Mouse (Mus musculus): ENCODE data around the gene Smarcc2. TPM values are rescaled to one million over a fixed set of nuclear protein-coding genes. Genes with fewer than 3 reads are reported as not detected.

The Smarcc2 gene
- polyA plus RNA-seq, 2 experiments = 98.0 to 216 TPM

- Histone ChIP-seq H3K36me3 (ENCODE audit: control insufficient read depth, insufficient read depth, low read length) (peaks cover 82% of the 10 kb centered on the region), H3K4me3 (replicated peaks; ENCODE audit: low read length) (no peak overlapping the region), H3K4me1 (ENCODE audit: control insufficient read depth, insufficient read depth, low read length) (no peaks in the 10 kb centered on the region), H3K9ac (ENCODE audit: low read depth, low read length, severe bottlenecking) (no peak overlapping the region), H3K9me3 (ENCODE audit: control insufficient read depth, low read length) (no peaks in the 10 kb centered on the region), H3K27me3 (ENCODE audit: control insufficient read depth, insufficient read depth, low read length) (no peaks in the 10 kb centered on the region), H3K4me2 (replicated peaks; ENCODE audit: low read depth, low read length, severe bottlenecking) (no peak overlapping the region), H3K27ac (replicated peaks; ENCODE audit: low read depth, low read length) (no peak overlapping the region)
- DNase-seq (ENCODE audit: low spot score) (no peak), ATAC-seq (ENCODE audit: low FRiP score, low read depth) (no peak)
- TF ChIP-seq POLR2A (IDR thresholded peaks at IDR 0.05; ENCODE audit: borderline replicate concordance, extremely low read depth, insufficient read depth, insufficient read length) = no peak
- WGBS = 88% methylated on average over 17 of the region's 17 CpGs
These were observed 23.7 kb upstream of the Smarcc2 start for GRCm38 (mm10) chr10:128435186-128435823.

GRCm38 (mm10) chr10:128435873-128436272 lies 23.2 kb upstream of the Smarcc2 start:
- H3K27ac ChIP-seq (replicated peaks; ENCODE audit: low read depth, low read length) = no peak overlapping the region
- no peaks in the 10 kb centered on the region for H3K27me3 ChIP-seq (ENCODE audit: control insufficient read depth, insufficient read depth, low read length)
- 85% methylated on average over 5 of the region's 5 CpGs for WGBS
- DNase-seq (ENCODE audit: low spot score) (no peak), ATAC-seq (ENCODE audit: low FRiP score, low read depth) (no peak)
- no peak overlapping the region for H3K9ac ChIP-seq (ENCODE audit: low read depth, low read length, severe bottlenecking)
- H3K9me3 ChIP-seq (ENCODE audit: control insufficient read depth, low read length) = no peaks in the 10 kb centered on the region
- no peak overlapping the region for H3K4me2 ChIP-seq (replicated peaks; ENCODE audit: low read depth, low read length, severe bottlenecking)
- H3K36me3 ChIP-seq (ENCODE audit: control insufficient read depth, insufficient read depth, low read length) = peaks cover 82% of the 10 kb centered on the region
- no peaks in the 10 kb centered on the region for H3K4me1 ChIP-seq (ENCODE audit: control insufficient read depth, insufficient read depth, low read length)
- no peak overlapping the region for H3K4me3 ChIP-seq (replicated peaks; ENCODE audit: low read length)
- TF ChIP-seq POLR2A (IDR thresholded peaks at IDR 0.05; ENCODE audit: borderline replicate concordance, extremely low read depth, insufficient read depth, insufficient read length) = no peak

- ATAC-seq (ENCODE audit: low FRiP score, low read depth) (no peak), DNase-seq (ENCODE audit: low spot score) (no peak)
- no peak overlapping the region for H3K27ac ChIP-seq (replicated peaks; ENCODE audit: low read depth, low read length)
- H3K36me3 ChIP-seq (ENCODE audit: control insufficient read depth, insufficient read depth, low read length) = peaks cover 82% of the 10 kb centered on the region
- H3K4me3 ChIP-seq (replicated peaks; ENCODE audit: low read length) = no peak overlapping the region
- no peaks in the 10 kb centered on the region for H3K4me1 ChIP-seq (ENCODE audit: control insufficient read depth, insufficient read depth, low read length)
- no peak overlapping the region for H3K4me2 ChIP-seq (replicated peaks; ENCODE audit: low read depth, low read length, severe bottlenecking)
- H3K9ac ChIP-seq (ENCODE audit: low read depth, low read length, severe bottlenecking) = no peak overlapping the region
- no peaks in the 10 kb centered on the region for H3K27me3 ChIP-seq (ENCODE audit: control insufficient read depth, insufficient read depth, low read length)
- no peak for TF ChIP-seq POLR2A (IDR thresholded peaks at IDR 0.05; ENCODE audit: borderline replicate concordance, extremely low read depth, insufficient read depth, insufficient read length)
- WGBS = 93% methylated on average over 8 of the region's 8 CpGs
- no peaks in the 10 kb centered on the region for H3K9me3 ChIP-seq (ENCODE audit: control insufficient read depth, low read length)
These were observed 22.7 kb upstream of the Smarcc2 start for GRCm38 (mm10) chr10:128436376-128436775.

GRCm38 (mm10) chr10:128438675-128439279 lies 20.3 kb upstream of the Smarcc2 start:
- H3K4me2 ChIP-seq (replicated peaks; ENCODE audit: low read depth, low read length, severe bottlenecking) = no peak overlapping the region
- DNase-seq (ENCODE audit: low spot score) (no peak), ATAC-seq (ENCODE audit: low FRiP score, low read depth) (no peak)
- TF ChIP-seq POLR2A (IDR thresholded peaks at IDR 0.05; ENCODE audit: borderline replicate concordance, extremely low read depth, insufficient read depth, insufficient read length) = no peak
- 67% methylated on average over 10 of the region's 10 CpGs for WGBS
- no peak overlapping the region for H3K27ac ChIP-seq (replicated peaks; ENCODE audit: low read depth, low read length)
- peaks cover 80% of the 10 kb centered on the region for H3K36me3 ChIP-seq (ENCODE audit: control insufficient read depth, insufficient read depth, low read length)
- no peaks in the 10 kb centered on the region for H3K9me3 ChIP-seq (ENCODE audit: control insufficient read depth, low read length)
- no peaks in the 10 kb centered on the region for H3K27me3 ChIP-seq (ENCODE audit: control insufficient read depth, insufficient read depth, low read length)
- no peak overlapping the region for H3K4me3 ChIP-seq (replicated peaks; ENCODE audit: low read length)
- H3K4me1 ChIP-seq (ENCODE audit: control insufficient read depth, insufficient read depth, low read length) = no peaks in the 10 kb centered on the region
- H3K9ac ChIP-seq (ENCODE audit: low read depth, low read length, severe bottlenecking) = no peak overlapping the region

GRCm38 (mm10) chr10:128440407-128440806 lies 18.6 kb upstream of the Smarcc2 start:
- no peak for ATAC-seq (ENCODE audit: low FRiP score, low read depth)
- 66% methylated on average over 10 of the region's 10 CpGs for WGBS
- no peak for DNase-seq (ENCODE audit: low spot score)
- peaks cover 68% of the 10 kb centered on the region for H3K36me3 ChIP-seq (ENCODE audit: control insufficient read depth, insufficient read depth, low read length)
- H3K4me1 ChIP-seq (ENCODE audit: control insufficient read depth, insufficient read depth, low read length) = no peaks in the 10 kb centered on the region
- H3K4me2 ChIP-seq (replicated peaks; ENCODE audit: low read depth, low read length, severe bottlenecking) = no peak overlapping the region
- no peaks in the 10 kb centered on the region for H3K27me3 ChIP-seq (ENCODE audit: control insufficient read depth, insufficient read depth, low read length)
- no peak overlapping the region for H3K9ac ChIP-seq (ENCODE audit: low read depth, low read length, severe bottlenecking)
- no peak for TF ChIP-seq POLR2A (IDR thresholded peaks at IDR 0.05; ENCODE audit: borderline replicate concordance, extremely low read depth, insufficient read depth, insufficient read length)
- H3K27ac ChIP-seq (replicated peaks; ENCODE audit: low read depth, low read length) = no peak overlapping the region
- no peaks in the 10 kb centered on the region for H3K9me3 ChIP-seq (ENCODE audit: control insufficient read depth, low read length)
- no peak overlapping the region for H3K4me3 ChIP-seq (replicated peaks; ENCODE audit: low read length)
